Mouse (Mus musculus): ENCODE measurements around the gene Serpinb1c.

DNA sequence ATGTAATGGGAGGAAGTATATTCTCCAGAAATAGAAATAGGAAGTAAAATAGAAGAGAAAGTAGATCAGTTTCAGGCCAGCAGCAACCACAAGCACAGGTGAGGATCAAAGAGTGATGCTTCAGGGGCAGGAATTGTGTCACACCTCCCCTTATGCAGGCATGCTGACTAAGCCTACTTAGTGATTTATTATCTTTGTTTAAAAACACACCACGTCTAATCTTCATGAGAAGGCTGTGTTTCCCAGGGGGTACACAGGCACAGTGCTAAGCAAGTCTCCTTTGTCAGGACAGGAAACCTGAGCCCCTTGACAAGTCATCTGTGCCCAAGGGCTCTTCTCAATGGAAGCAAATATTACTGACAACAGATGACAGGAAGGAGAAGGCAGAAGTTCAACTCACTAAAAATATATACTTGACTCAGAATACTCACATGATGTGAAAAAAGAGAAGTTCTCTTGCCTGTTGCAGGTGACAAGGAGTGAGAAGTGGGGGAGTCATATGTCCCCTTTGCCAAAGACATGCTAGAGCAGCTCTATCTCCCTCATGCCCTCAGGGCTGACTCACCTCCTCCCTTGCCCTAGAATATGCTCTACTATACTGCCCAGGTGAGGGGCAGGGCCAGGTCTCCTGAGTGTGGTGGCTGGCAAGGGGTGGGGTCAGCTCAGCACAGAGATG is 36.8 kb upstream of the Serpinb1c start:
- TF ChIP-seq GATA1 (IDR thresholded peaks at IDR 0.05; ENCODE audit: low read length) (no peak), TAL1 (IDR thresholded peaks at IDR 0.05; ENCODE audit: low read length) (no peak)

All from erythroblast, embryonic 14.5 days (primary cell).